Comparison of ENCODE assay signal across 9 mouse cellular contexts in genomic region chr5:33822456-33822855, GRCm38 (mm10). TPM values are rescaled to one million over a fixed set of nuclear protein-coding genes. Genes with fewer than 3 reads are reported as not detected.
A peak's percentile ranks its signal among the peaks of the same experiment; 100 is the strongest.
DNase-seq lines count a peak whose midpoint lies in the region; ATAC-seq and TF ChIP-seq lines count a peak whose summit lies in the region.
"Had no signal": no experiment of that assay in that cellular context is flagged by ENCODE, and none has a peak within 500 bp of the region (broad histone marks: within the 10 kb centered on the region; RNA-seq: fewer than 3 reads in every experiment).

No protein-coding gene starts in this region.

- peak overlapping the region; percentile 85 for H3K4me2 ChIP-seq in lung, embryonic 14.5 days
- peak overlapping the region; percentile 88 for H3K4me2 ChIP-seq in forebrain, embryonic 13.5 days
- no peak overlapping the region for H3K4me2 ChIP-seq in limb, embryonic 15.5 days
- H3K4me2 ChIP-seq in stomach, embryonic 15.5 days: peak overlapping the region; percentile 77
- no peak overlapping the region for H3K4me2 ChIP-seq in lung, postnatal 0 days (replicated peaks; ENCODE audit: low read depth, low read length)

- no peak for DNase-seq in lung, embryonic 14.5 days
- DNase-seq in lung, postnatal 10 days: no peak
- DNase-seq in cerebellum, adult 9-10 months: no peak
- DNase-seq in thymus, postnatal 0 days (ENCODE audit: low spot score): no peak
- no peak for DNase-seq in lung, postnatal 0 days (ENCODE audit: low spot score)
- DNase-seq: right cerebral cortex, postnatal 4 days had no signal

- no peaks in the 10 kb centered on the region for H3K27me3 ChIP-seq in lung, embryonic 14.5 days (ENCODE audit: insufficient read depth, low read length)
- H3K27me3 ChIP-seq in forebrain, embryonic 13.5 days: no peaks in the 10 kb centered on the region
- H3K27me3 ChIP-seq in limb, embryonic 15.5 days: no peaks in the 10 kb centered on the region
- no peaks in the 10 kb centered on the region for H3K27me3 ChIP-seq in stomach, embryonic 15.5 days (replicated peaks)
- no peaks in the 10 kb centered on the region for H3K27me3 ChIP-seq in lung, postnatal 0 days (replicated peaks; ENCODE audit: insufficient read depth, low read length)

- TF ChIP-seq CTCF in lung, embryonic 14.5 days (IDR thresholded peaks at IDR 0.05; ENCODE audit: low read depth): no peak
- no peak for TF ChIP-seq CTCF in lung, postnatal 0 days (IDR thresholded peaks at IDR 0.05)

- H3K36me3 ChIP-seq in lung, embryonic 14.5 days (ENCODE audit: insufficient read depth): peaks cover 12% of the 10 kb centered on the region; the same call in 1 of the 2 replicates
- H3K36me3 ChIP-seq in forebrain, embryonic 13.5 days (ENCODE audit: poor library complexity, severe bottlenecking): peaks cover 13% of the 10 kb centered on the region; the same call in 1 of the 2 replicates
- no peaks in the 10 kb centered on the region for H3K36me3 ChIP-seq in limb, embryonic 15.5 days
- no peaks in the 10 kb centered on the region for H3K36me3 ChIP-seq in stomach, embryonic 15.5 days
- H3K36me3 ChIP-seq in lung, postnatal 0 days (ENCODE audit: insufficient read depth, low read length): no peaks in the 10 kb centered on the region

- H3K4me1 ChIP-seq in lung, embryonic 14.5 days (ENCODE audit: insufficient read depth): peaks cover 10% of the 10 kb centered on the region; the same call in 1 of the 2 replicates
- H3K4me1 ChIP-seq in forebrain, embryonic 13.5 days: peaks cover 67% of the 10 kb centered on the region
- peaks cover 19% of the 10 kb centered on the region for H3K4me1 ChIP-seq in limb, embryonic 15.5 days
- H3K4me1 ChIP-seq in stomach, embryonic 15.5 days: peaks cover 14% of the 10 kb centered on the region; the same call in 1 of the 2 replicates
- H3K4me1 ChIP-seq in lung, postnatal 0 days (ENCODE audit: insufficient read depth, low read depth, low read length): no peaks in the 10 kb centered on the region

- no peak for TF ChIP-seq EP300 in lung, postnatal 0 days (IDR thresholded peaks at IDR 0.05)

- peak overlapping the region; percentile 99 for H3K4me3 ChIP-seq in lung, embryonic 14.5 days (ENCODE audit: low read depth, low read length)
- peak overlapping the region; percentile 100 for H3K4me3 ChIP-seq in forebrain, embryonic 13.5 days
- H3K4me3 ChIP-seq in limb, embryonic 15.5 days: peak overlapping the region; percentile 94; the same call in 1 of the 2 replicates
- H3K4me3 ChIP-seq in stomach, embryonic 15.5 days (replicated peaks): no peak overlapping the region; the same call in 1 of the 2 replicates
- no peak overlapping the region for H3K4me3 ChIP-seq in lung, postnatal 0 days (ENCODE audit: low read depth, low read length)

- peak overlapping the region; percentile 98 for H3K9ac ChIP-seq in lung, embryonic 14.5 days
- peak overlapping the region; percentile 100 for H3K9ac ChIP-seq in forebrain, embryonic 13.5 days
- H3K9ac ChIP-seq in limb, embryonic 15.5 days: no peak overlapping the region
- no peak overlapping the region for H3K9ac ChIP-seq in stomach, embryonic 15.5 days
- no peak overlapping the region for H3K9ac ChIP-seq in lung, postnatal 0 days (replicated peaks; ENCODE audit: low read depth)

- H3K27ac ChIP-seq in lung, embryonic 14.5 days (ENCODE audit: low read depth): no peak overlapping the region
- no peak overlapping the region for H3K27ac ChIP-seq in forebrain, embryonic 13.5 days
- H3K27ac ChIP-seq in limb, embryonic 15.5 days: no peak overlapping the region
- no peak overlapping the region for H3K27ac ChIP-seq in stomach, embryonic 15.5 days
- H3K27ac ChIP-seq in lung, postnatal 0 days (ENCODE audit: low read length): no peak overlapping the region

- ATAC-seq in lung, embryonic 14.5 days (ENCODE audit: insufficient read depth): no peak
- no peak for ATAC-seq in forebrain, embryonic 13.5 days
- ATAC-seq in limb, embryonic 15.5 days (ENCODE audit: insufficient number of reproducible peaks, low FRiP score, low TSS enrichment, low read depth): no peak
- no peak for ATAC-seq in stomach, embryonic 15.5 days (ENCODE audit: insufficient read depth, low FRiP score, low read depth)
- no peak for ATAC-seq in lung, postnatal 0 days

- no peaks in the 10 kb centered on the region for H3K9me3 ChIP-seq in lung, embryonic 14.5 days (ENCODE audit: low read depth, low read length)
- H3K9me3 ChIP-seq in forebrain, embryonic 13.5 days (replicated peaks): no peaks in the 10 kb centered on the region
- no peaks in the 10 kb centered on the region for H3K9me3 ChIP-seq in limb, embryonic 15.5 days
- H3K9me3 ChIP-seq in stomach, embryonic 15.5 days: no peaks in the 10 kb centered on the region
- no peaks in the 10 kb centered on the region for H3K9me3 ChIP-seq in lung, postnatal 0 days (ENCODE audit: low read length)

- WGBS in lung, embryonic 14.5 days: 24% methylated on average over 3 of the region's 3 CpGs
- 12% methylated on average over 3 of the region's 3 CpGs for WGBS in forebrain, embryonic 13.5 days
- 26% methylated on average over 3 of the region's 3 CpGs for WGBS in limb, embryonic 15.5 days
- WGBS in stomach, embryonic 15.5 days: 30% methylated on average over 3 of the region's 3 CpGs
- WGBS in lung, postnatal 0 days: 28% methylated on average over 3 of the region's 3 CpGs

RNA-seq across cellular contexts. Expression of gene Nsd2, which starts 1.9 kb away (rescaled TPM):
- 70.1 and 77.4 TPM in 2 replicates for polyA plus RNA-seq in lung, embryonic 14.5 days (2014; fragmentation: Nextera tagmentation; extraction: Ambion mirVana)
- polyA plus RNA-seq in forebrain, embryonic 13.5 days (2015; fragmentation: Nextera tagmentation; extraction: Ambion mirVana): 83.8 and 86.8 TPM in 2 replicates
- 32.1 and 37.1 TPM in 2 replicates for polyA plus RNA-seq in limb, embryonic 15.5 days (2015; fragmentation: Nextera tagmentation; extraction: Ambion mirVana)
- polyA plus RNA-seq in stomach, embryonic 15.5 days (2015; fragmentation: Nextera tagmentation; extraction: Ambion mirVana): 37.3 and 37.9 TPM in 2 replicates
- polyA plus RNA-seq in thymus, postnatal 0 days (2015; fragmentation: Nextera tagmentation; extraction: Ambion mirVana): 46.6 and 51.5 TPM in 2 replicates
- polyA plus RNA-seq in lung, postnatal 0 days (2015; fragmentation: Nextera tagmentation; extraction: Ambion mirVana): 13.5 and 16.7 TPM in 2 replicates

RNA-seq across cellular contexts. Expression of gene Letm1, which starts 39.8 kb away (rescaled TPM):
- 50.2 and 53.7 TPM in 2 replicates for polyA plus RNA-seq in lung, embryonic 14.5 days (2014; fragmentation: Nextera tagmentation; extraction: Ambion mirVana)
- 47.5 and 50.4 TPM in 2 replicates for polyA plus RNA-seq in forebrain, embryonic 13.5 days (2015; fragmentation: Nextera tagmentation; extraction: Ambion mirVana)
- polyA plus RNA-seq in limb, embryonic 15.5 days (2015; fragmentation: Nextera tagmentation; extraction: Ambion mirVana): 40.8 and 41.7 TPM in 2 replicates
- 44.3 and 44.7 TPM in 2 replicates for polyA plus RNA-seq in stomach, embryonic 15.5 days (2015; fragmentation: Nextera tagmentation; extraction: Ambion mirVana)
- 51.8 and 52.5 TPM in 2 replicates for polyA plus RNA-seq in thymus, postnatal 0 days (2015; fragmentation: Nextera tagmentation; extraction: Ambion mirVana)
- 39.1 and 40.1 TPM in 2 replicates for polyA plus RNA-seq in lung, postnatal 0 days (2015; fragmentation: Nextera tagmentation; extraction: Ambion mirVana)

Comparison
In these comparisons a context has a peak if more than half of its experiments do, and no peak if none do; other contexts are left out.
1. H3K4me2 ChIP-seq: peak in lung, embryonic 14.5 days (single experiment), forebrain, embryonic 13.5 days (single experiment) and stomach, embryonic 15.5 days (single experiment); none in limb, embryonic 15.5 days (single experiment) and lung, postnatal 0 days (single experiment).
2. H3K4me3 ChIP-seq: peak in lung, embryonic 14.5 days (single experiment), forebrain, embryonic 13.5 days (single experiment) and limb, embryonic 15.5 days (single experiment); none in stomach, embryonic 15.5 days (single experiment) and lung, postnatal 0 days (single experiment).
3. H3K9ac ChIP-seq: peak in lung, embryonic 14.5 days (single experiment) and forebrain, embryonic 13.5 days (single experiment); none in limb, embryonic 15.5 days (single experiment), stomach, embryonic 15.5 days (single experiment) and lung, postnatal 0 days (single experiment).